Mouse (Mus musculus) activated CD4-positive, CD25-positive, alpha-beta regulatory T cell (primary cell): ENCODE measurements around the gene Spaca7. TPM values are rescaled to one million over a fixed set of nuclear protein-coding genes. Genes with fewer than 3 reads are reported as not detected.

ENCODE experiments used
- polyA plus RNA-seq, 2 experiments: library from polyadenylated mRNA; unstranded; fragments of 100-300 nt; shearing (Covaris generic); gene quantifications; one replicate each; pipeline ENCODE4 v1.2.1; 2017

Spaca7 gene
- under 1 TPM in 1 of 2 experiments, not detected in 1; 0.20 TPM for polyA plus RNA-seq

DNA sequence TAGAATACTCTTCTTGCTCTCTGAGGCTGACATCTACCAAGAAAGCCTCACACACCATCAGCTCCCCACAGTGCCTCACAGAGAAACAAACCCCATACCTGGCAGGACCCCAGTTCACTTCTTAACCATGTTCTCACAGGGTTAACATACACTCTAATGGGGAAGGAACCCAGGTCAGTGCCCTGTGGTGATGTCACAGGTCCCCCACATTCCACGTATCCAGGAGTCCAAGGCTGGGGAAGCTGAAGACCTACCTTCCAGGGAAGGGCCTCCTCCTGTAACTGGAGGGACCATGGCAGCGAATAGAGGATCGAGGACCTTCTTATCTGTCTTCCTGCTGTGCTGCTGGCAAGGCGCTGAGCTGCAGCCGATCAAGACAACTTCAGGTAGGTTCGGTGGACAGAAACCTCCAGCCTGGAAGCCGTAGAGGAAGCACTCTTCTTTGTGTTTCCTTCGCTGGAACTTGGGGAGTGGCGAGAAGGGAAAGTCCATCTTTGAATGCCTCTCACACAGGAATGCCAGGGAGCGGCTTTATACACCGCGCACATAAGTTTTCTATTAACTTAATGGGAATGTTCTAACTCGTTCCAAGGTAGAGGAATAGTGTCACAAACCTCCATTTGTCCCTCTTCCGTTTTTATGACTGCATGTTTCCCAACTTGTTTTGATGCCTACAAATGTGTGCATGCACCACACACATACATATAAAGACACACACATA, at the start of gene Spaca7:
Spaca7 (plus strand) TSS at position 216 of the 721 bp plus-strand sequence.

Other genes with a start within 250 kb of the Spaca7 start
- not detected for gene Sox1, start 177.7 kb upstream of the Spaca7 start, polyA plus RNA-seq
- 10 to 100 TPM; 36.4 to 45.8 TPM for gene Tubgcp3, start 99.2 kb downstream of the Spaca7 start, polyA plus RNA-seq
- gene Atp11a, start 184.0 kb downstream of the Spaca7 start, polyA plus RNA-seq, result 10 to 100 TPM; 11.8 to 14.2 TPM